Mouse (Mus musculus): ENCODE results near the gene Pkdrej. TPM values are rescaled to one million over a fixed set of nuclear protein-coding genes. Genes with fewer than 3 reads are reported as not detected.

Gene Pkdrej
- polyA plus RNA-seq, 1 experiment from 2014 or later, result 0.24 TPM

DNA sequence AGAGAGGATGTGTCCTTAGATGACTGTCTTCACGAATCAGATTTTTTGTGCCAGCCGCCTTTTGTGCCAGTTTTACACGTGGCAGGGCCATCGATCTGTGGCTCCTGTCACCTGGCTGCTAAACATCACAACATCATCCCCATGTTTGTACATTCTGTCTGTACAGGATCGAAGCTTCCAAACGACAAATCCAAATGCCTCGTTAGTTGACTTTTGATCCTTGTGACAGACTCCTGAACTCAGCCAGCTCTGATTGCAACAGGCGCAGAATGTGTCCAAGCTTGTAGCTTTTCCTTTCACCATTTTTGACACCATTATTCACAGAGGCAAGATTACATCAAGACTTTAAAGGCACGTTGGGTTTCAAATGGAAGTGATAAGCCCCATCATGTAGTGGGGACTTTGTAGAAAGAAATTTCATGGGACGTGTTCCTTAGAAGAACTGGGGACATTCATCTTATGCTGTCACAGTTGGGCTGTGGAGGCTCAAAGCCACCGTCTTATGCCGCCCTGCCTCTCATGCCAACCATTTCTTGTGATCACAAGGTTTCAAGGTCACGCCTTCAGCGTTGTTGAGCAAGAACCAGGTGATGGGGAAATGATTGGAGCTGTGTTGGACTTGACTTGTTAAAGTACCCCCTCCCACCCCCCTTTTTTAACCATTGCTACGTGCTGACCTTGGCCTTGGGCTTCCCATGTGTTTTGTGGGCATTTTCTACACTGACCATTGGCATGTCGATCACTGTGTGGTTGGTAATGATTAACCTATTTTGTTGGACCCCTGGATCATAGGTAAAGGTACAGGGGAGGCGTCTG lies 50.0 kb downstream of the Pkdrej start:
- Histone ChIP-seq H3K4me2 (no peak overlapping the region), H3K9ac (no peak overlapping the region), H3K27me3 (ENCODE audit: insufficient read depth, low read length) (no peaks in the 10 kb centered on the region), H3K9me3 (ENCODE audit: low read depth, low read length) (no peaks in the 10 kb centered on the region), H3K36me3 (ENCODE audit: insufficient read depth) (no peaks in the 10 kb centered on the region), H3K4me3 (ENCODE audit: low read depth, low read length) (no peak overlapping the region), H3K4me1 (ENCODE audit: insufficient read depth) (no peaks in the 10 kb centered on the region), H3K27ac (ENCODE audit: low read depth) (no peak overlapping the region)
- ATAC-seq (ENCODE audit: insufficient read depth) (no peak), DNase-seq (no peak)
- WGBS, result 77% methylated on average over 17 of the region's 17 CpGs
- TF ChIP-seq CTCF (IDR thresholded peaks at IDR 0.05; ENCODE audit: low read depth), result no peak

DNA sequence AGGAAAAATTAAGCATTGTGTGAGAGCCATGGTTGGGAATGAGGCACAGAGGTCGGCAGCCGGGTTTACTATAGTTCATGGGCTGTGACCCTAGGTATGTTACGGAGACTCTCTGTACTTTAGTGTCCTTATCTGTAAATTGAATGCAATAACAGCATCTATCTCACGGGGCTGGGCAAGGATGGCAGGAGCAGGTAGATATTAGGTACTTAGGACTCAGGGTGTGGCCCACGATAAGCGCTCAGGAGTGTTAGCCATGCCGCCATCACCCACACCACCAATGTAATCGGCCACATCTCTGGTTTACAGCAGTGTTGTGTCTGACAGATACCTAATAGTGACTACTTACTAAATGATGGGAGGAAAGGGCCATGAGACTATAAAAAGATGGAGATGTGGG lies 52.5 kb downstream of the Pkdrej start:
- 84% methylated on average over 8 of the region's 8 CpGs for WGBS
- TF ChIP-seq CTCF (IDR thresholded peaks at IDR 0.05; ENCODE audit: low read depth), result no peak
- H3K9me3 ChIP-seq (ENCODE audit: low read depth, low read length), result no peaks in the 10 kb centered on the region
- H3K36me3 ChIP-seq (ENCODE audit: insufficient read depth), result no peaks in the 10 kb centered on the region
- DNase-seq (no peak), ATAC-seq (ENCODE audit: insufficient read depth) (no peak)
- H3K27ac ChIP-seq (ENCODE audit: low read depth), result no peak overlapping the region
- H3K9ac ChIP-seq, result no peak overlapping the region
- no peak overlapping the region for H3K4me3 ChIP-seq (ENCODE audit: low read depth, low read length)
- H3K4me2 ChIP-seq, result no peak overlapping the region
- no peaks in the 10 kb centered on the region for H3K27me3 ChIP-seq (ENCODE audit: insufficient read depth, low read length)
- H3K4me1 ChIP-seq (ENCODE audit: insufficient read depth), result no peaks in the 10 kb centered on the region

DNA sequence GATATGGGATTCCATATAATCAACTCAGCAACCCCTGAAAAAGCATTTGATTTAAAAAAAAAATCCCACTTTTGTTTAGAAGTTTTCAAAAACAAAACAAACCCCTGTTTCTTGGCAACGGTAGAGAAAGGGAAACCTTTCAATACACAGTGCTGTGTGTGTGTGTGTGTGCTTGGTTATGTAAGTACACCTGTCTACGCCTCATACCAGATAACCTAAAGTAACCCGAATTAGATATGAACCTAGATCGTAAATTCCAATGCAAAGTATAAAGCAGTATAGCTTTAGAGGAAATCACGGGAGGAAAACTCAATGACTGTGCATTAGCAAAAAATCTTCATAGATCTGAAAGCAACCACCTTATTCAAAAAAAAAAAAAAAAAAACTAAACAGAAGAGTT lies 54.9 kb downstream of the Pkdrej start:
- Histone ChIP-seq H3K9ac (no peak overlapping the region), H3K4me1 (ENCODE audit: insufficient read depth) (no peaks in the 10 kb centered on the region), H3K9me3 (ENCODE audit: low read depth, low read length) (no peaks in the 10 kb centered on the region), H3K27me3 (ENCODE audit: insufficient read depth, low read length) (no peaks in the 10 kb centered on the region), H3K27ac (ENCODE audit: low read depth) (no peak overlapping the region), H3K36me3 (ENCODE audit: insufficient read depth) (no peaks in the 10 kb centered on the region), H3K4me3 (ENCODE audit: low read depth, low read length) (no peak overlapping the region), H3K4me2 (no peak overlapping the region)
- ATAC-seq (ENCODE audit: insufficient read depth) (no peak), DNase-seq (no peak)
- TF ChIP-seq CTCF (IDR thresholded peaks at IDR 0.05; ENCODE audit: low read depth), result no peak
- 88% methylated on average over 5 of the region's 5 CpGs for WGBS

DNA sequence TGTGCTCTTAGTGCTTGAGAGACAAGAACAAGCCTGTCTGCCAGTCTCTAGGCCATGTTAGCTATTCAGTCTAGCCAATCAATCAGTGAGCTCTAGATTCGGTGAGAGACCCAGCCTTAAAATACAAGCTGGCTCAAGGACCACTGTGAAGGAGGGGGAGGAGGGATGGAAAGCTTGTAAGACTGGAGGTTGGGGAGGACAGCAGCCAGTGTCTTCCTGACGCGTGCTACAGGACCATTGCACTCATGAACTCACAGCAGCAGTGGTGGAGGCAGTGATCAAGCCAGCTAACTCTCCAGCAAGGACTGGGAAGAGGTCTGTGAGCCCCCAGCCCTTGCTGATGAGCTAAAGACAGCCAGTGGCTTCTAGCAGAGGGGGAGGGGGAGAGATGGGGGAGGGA lies 56.5 kb downstream of the Pkdrej start:
- no peak overlapping the region for H3K27ac ChIP-seq (ENCODE audit: low read depth)
- H3K4me1 ChIP-seq (ENCODE audit: insufficient read depth), result no peaks in the 10 kb centered on the region
- no peaks in the 10 kb centered on the region for H3K36me3 ChIP-seq (ENCODE audit: insufficient read depth)
- H3K9ac ChIP-seq, result no peak overlapping the region
- no peak for DNase-seq
- no peaks in the 10 kb centered on the region for H3K9me3 ChIP-seq (ENCODE audit: low read depth, low read length)
- no peak overlapping the region for H3K4me3 ChIP-seq (ENCODE audit: low read depth, low read length)
- H3K27me3 ChIP-seq (ENCODE audit: insufficient read depth, low read length), result no peaks in the 10 kb centered on the region
- TF ChIP-seq CTCF (IDR thresholded peaks at IDR 0.05; ENCODE audit: low read depth), result no peak
- 39% methylated on average over 3 of the region's 3 CpGs for WGBS
- ATAC-seq (ENCODE audit: insufficient read depth), result no peak
- H3K4me2 ChIP-seq, result no peak overlapping the region

Other genes starting within 250 kb of the Pkdrej start
- gene Wnt7b, start 239.3 kb downstream of the Pkdrej start, polyA plus RNA-seq (2014; fragmentation: Nextera tagmentation; extraction: Ambion mirVana), result 65.7 and 77.0 TPM in 2 replicates
- gene Ppara, start 86.8 kb downstream of the Pkdrej start, polyA plus RNA-seq (2014; fragmentation: Nextera tagmentation; extraction: Ambion mirVana), result 2.7 and 3.3 TPM in 2 replicates
- 26.8 and 31.2 TPM in 2 replicates for gene Cdpf1, start 10.0 kb downstream of the Pkdrej start, polyA plus RNA-seq (2014; fragmentation: Nextera tagmentation; extraction: Ambion mirVana)
- 3.4 and 4.1 TPM in 2 replicates for gene Ttc38, start 10.6 kb upstream of the Pkdrej start, polyA plus RNA-seq (2014; fragmentation: Nextera tagmentation; extraction: Ambion mirVana)
- 35.4 and 36.2 TPM in 2 replicates for gene Gtse1, start 38.0 kb upstream of the Pkdrej start, polyA plus RNA-seq (2014; fragmentation: Nextera tagmentation; extraction: Ambion mirVana)
- gene Trmu, start 57.6 kb upstream of the Pkdrej start, polyA plus RNA-seq (2014; fragmentation: Nextera tagmentation; extraction: Ambion mirVana), result 30.2 and 36.9 TPM in 2 replicates
- gene Celsr1, start 212.0 kb upstream of the Pkdrej start, polyA plus RNA-seq (2014; fragmentation: Nextera tagmentation; extraction: Ambion mirVana), result 9.0 and 9.9 TPM in 2 replicates
- gene Gramd4, start 236.0 kb upstream of the Pkdrej start, polyA plus RNA-seq (2014; fragmentation: Nextera tagmentation; extraction: Ambion mirVana), result 8.6 and 9.8 TPM in 2 replicates